Mouse (Mus musculus): ENCODE measurements around the gene Xntrpc.
"Not testable (repeated sequence)": the region's sequence is repeated elsewhere in the genome, so short reads cannot be mapped to it uniquely, and the experiment has no call there.

The Xntrpc gene

DNA sequence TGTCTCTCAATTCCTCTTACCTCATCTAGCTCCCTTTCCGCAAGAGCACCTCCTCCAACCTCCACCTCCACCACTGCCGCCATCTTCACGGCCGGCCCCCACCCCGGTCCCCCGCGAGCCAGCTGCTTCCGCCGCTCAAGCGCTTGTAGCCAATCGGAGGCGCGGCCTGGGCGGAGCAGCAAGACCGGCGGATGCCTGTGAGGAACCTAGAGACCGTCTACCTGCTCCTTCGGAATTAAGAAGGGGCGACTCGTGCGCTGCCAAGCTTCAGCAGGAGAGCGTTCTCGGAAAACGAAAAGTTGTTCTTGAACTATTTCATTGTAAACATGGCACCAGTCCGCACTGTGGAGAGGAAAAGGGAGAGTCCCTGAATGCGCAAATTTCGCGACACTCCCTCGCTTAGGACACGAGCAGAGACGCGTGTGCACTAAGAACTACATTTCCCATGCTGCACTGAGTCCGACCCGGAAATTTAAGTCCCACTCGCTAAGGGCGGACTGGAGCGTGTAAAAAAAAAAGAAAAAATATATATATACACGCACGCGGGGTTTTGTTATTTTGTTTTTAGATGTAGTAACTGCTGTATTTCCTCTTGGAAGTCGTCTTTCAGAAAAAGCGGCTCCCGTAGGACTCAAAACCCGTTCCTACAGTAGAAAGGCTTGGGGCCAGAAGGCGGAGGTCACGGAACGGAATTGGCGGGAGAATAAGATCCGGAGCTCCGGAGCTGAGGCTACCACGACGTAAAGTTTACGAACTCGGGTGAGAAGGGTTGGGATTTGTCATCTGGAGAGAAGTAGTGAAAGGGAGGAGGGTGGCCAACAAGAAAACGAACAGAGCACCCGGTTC, at the start of gene Xntrpc, which contains the start of the genes Rnf121 and Xndc1:
Xntrpc (plus strand) TSS at position 668 of the 846 bp plus-strand sequence.
Rnf121 (minus strand) TSS at position 424 of the 846 bp plus-strand sequence.
Xndc1 (plus strand) TSS at position 466 of the 846 bp plus-strand sequence.
- DNase-seq (ENCODE audit: low read depth) = peak; percentile 97

DNA sequence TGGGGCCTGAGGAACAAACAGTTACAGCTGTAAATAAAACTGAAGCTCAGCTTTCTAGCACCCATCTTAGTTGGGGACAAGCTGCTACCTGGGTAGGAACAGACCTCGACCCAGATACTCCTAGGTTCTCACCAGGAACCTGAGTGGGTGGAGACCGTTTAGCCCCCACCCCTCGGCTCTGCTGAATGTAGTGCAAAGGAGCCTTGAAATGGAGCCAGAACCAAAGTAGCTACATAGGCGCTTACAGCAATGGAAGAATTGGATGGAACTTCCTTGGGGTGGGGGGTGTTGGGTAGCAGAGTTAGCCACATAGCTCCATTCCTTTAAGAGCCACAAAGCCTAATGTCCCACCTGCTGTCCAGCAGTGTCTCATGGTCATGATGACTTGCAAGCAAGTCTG, 48.6 kb upstream of the Xntrpc start:
- peak; percentile 47 for DNase-seq (ENCODE audit: low read depth)

DNA sequence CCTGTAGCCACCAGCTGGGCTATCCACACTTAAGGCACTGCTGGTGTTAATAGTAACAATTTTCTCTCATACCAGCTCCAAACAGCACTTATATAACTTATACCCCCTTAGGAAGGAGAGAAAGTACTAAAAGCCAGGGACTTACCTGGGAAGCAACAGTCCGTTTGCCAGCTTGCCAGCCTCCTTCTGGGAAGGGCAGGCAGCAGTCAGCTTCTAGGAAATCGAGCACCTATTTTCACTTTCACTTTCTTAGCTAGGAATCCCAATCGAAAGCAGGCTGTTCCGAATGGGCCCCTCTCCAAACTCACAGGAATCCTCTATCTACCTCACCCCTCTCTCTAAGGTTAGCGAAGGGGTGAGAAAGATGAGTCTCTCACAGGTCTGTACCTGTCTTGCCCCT, 48.1 kb upstream of the Xntrpc start:
- DNase-seq (ENCODE audit: low read depth) = peak; percentile 34

DNA sequence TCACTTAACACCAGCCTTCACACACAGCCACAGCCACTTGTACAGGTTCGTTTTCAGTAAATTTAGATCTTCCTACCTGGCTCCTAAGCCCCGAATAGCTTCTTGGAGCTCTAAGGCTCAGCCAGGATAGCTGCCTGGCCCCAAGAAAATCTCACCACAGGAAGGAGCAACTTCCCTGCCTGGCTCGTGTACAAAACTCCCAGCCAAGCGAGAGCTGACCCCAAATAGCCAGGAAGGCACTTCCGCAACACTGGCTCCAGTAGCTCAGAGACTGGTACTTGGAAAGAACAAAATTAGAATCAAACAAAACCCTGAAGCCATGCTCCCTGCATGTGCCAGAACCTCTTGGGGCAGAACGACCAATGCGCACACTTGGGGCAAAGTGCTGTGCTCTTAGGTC, 47.5 kb upstream of the Xntrpc start:
- no peak for DNase-seq (ENCODE audit: low read depth)

DNA sequence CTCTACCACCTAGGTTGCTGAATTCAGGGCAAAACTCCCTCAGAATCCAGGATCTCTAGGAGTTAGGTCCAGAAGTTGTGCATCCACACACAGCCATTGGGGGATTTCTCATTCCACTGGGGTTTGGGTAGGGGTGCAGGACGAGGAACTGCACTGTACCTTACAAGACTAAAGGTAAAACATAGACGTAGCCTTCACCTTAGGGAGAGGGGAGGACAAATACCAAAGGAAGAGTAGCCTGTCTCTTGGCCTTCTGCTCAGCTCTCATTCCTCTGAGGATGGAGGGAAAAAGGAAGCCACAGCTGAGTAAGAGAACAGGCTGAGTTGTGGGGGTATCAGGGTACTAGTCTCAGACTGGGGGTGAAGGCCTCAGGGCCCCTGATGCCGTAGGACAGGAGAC, 46.9 kb upstream of the Xntrpc start, which contains the start of gene Il18bp:
Il18bp (minus strand) TSS at position 101 of the 400 bp plus-strand sequence.
- DNase-seq (ENCODE audit: low read depth) = no peak

DNA sequence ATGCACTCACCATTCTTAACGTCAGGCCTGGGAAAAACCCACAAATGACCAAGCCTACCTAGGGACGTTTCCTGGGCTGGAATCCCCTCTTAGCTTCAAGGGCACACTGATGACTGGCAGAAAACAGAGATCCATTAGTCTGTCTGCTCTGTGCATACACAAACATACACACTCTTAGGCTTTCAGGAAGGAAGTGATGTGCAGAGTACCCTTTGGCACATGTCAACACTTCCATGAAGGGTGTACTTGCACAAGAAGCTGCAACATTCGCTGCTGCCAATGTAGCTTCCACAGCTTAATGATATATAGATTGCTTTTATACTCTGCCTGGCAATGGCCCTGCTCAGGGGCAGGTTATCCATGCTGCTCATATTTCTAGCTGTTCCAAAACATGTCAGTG, 46.2 kb upstream of the Xntrpc start:
- peak; percentile 61 for DNase-seq (ENCODE audit: low read depth)

DNA sequence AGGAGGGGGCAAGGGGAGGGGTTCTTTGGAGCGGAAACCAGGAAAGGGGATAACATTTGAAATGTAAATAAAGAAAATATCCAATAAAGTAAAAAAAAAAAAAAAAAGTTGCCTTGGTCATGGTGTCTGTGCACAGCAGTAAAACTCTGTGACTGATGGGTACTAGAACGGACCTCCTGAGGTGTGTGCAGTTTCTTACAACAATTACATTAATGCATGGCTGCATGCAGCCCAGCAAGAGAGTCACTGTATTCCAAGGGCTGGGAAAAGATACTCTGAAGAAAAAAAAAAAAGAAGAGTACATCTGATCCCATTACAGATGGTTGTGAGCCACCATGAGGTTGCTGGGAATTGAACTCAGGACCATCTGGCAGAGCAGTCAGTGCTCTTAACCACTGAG, 44.6 kb upstream of the Xntrpc start:
- DNase-seq (ENCODE audit: low read depth) = not testable (repeated sequence)

DNA sequence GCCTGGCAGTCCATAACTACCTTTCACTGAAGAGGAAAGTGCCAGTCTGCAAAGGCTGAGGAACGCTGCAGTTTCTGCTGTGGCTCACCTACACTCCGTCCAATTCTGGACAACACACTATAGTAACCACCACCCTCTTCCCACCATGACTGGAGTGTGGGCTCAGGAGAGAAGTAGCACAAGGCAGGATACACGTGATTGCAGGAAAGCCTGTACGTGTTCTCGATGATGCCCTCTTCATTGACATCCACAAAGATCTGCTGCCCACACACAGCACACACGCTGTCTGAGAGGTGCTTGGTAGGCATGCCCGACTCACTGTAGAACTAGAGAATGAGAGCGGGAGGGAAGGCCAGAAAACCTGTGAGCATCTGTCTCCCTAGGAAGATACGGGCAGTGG, 41.7 kb upstream of the Xntrpc start:
- DNase-seq (ENCODE audit: low read depth) = no peak

DNA sequence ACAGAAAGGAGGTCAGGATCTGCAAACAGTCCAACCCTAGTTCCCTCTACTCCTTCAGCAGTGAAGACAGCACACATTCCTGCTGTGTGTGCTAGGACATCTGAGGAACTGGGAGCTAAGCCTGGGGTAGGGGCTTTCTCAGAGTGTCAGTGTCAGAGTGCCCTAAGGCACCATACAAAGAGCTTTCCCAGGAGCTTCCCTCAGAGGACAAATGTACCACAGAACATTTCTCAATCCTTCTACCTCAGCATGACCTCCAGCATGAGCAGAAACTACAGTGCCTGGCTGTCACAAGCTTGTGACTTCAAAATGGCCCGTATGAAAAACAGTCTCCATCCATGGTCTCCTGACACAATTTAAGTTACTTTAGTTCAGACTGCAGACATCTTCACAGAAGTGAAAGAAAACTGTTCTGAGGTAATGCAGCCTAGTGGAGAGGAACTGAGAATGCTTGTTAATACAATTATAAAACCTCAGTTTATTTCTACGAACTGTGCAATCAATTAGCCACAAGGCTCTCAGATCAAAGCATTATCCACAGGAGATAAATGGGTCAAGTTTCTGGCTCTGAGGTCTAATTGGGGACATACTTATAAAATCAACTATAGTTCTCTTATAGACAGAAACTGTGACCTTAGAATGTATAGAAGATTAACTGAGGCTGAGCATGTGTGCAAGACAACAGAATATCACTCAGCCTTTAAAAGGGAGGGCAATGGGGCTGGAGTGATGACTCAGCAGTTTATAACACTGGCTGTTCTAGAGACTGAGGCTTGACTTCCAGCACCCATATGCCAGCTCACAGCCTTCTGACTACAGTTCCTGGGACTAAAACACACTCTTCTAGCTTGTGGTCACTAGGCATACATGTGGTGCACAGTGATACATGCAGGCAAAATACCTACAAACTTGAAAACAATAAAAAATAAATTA, 40.1 kb upstream of the Xntrpc start:
- peak; percentile 46 for DNase-seq (ENCODE audit: low read depth)

DNA sequence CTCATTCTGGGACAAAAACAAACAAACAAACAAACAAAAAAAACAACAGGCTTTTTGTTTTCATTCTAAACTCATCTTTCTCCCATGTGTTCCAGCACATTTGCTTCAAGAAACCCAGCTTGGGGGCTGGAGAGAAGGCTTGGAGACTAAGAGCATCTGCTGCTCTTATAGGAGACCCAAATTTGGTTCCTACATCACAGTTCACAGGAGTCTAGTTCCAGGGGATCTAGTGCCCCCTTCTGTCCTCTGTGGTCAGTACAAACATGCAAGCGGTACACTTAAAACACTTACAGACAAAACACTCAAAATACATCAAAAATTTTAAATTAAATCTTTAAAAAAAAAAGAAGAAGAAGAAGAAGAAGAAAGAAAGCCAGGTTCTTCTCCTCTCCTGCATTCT, 30.6 kb upstream of the Xntrpc start:
- DNase-seq (ENCODE audit: low read depth) = peak; percentile 56

DNA sequence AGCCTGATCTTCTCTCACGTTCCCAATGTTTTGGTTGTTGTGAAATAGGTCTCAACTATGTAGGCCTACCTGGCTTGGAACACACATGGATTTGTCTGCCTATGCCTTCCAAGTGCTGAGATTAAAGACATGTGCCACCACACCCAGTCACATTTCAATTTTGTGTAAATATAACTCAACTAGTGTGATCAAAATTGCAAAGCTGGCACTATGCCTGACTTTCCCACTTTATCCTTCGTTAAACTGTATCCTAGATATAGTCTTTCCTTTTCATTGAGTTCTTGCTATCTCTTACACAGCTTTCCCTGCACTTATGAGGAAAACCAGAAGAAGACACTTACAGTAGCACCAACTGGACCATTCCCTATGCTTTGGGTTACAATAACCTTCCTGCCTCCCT, 30.0 kb upstream of the Xntrpc start:
- no peak for DNase-seq (ENCODE audit: low read depth)

DNA sequence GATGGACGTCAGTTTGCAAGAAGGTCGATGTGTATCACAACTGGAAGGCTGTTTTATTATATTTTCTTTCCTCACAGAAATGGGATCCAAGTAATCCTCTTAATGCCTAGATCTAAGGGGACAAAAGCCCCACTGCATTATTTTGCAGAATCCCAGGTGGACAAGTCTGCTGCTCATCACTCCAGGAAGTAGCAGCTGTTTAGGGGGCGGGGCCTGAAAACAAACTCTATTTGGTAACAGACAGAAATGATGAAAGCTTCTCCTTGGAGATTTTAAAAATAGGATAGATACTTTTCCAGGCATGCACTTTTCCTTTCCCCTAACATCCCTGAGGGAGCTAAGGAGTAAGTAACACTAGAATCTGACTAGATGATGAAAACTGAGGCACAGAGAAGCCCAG, 28.2 kb upstream of the Xntrpc start:
- no peak for DNase-seq (ENCODE audit: low read depth)

DNA sequence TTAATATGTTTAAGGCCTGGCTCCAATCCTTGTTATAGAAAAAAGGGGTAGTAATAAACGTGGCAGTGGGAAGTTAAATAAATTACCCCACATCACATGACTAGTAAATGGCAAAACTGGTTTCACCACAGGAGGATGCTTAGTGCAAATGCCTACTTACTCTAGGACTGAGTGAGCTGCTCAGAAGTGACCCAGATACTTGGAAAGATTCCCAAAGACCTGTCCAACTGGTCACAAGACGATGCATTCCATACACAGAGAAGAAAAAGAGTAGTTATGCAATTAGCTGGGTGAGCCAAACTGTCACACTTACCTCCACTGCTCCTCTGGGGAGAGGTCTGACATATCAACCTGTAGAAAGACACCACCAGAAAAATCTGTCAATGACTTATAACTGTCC, 23.2 kb upstream of the Xntrpc start:
- no peak for DNase-seq (ENCODE audit: low read depth)

DNA sequence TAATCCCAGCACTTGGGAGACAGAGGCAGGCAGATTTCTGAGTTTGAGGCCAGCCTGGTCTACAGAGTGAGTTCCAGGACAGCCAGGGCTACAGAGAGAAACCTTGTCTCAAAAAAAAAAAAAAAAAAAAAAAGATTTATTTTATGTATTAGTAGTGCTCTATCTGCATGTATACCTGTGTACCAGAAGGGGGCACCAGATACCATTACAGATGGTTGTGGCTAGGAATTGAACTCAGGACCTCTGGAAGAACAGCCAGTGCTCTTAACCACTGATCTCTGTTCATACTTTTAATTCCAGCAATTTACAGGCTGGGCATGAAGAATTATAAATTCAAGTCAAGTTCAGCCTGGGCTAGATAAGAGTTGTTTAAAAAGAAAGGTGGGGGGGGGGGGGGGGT, 17.0 kb upstream of the Xntrpc start:
- peak; percentile 56 for DNase-seq (ENCODE audit: low read depth)

DNA sequence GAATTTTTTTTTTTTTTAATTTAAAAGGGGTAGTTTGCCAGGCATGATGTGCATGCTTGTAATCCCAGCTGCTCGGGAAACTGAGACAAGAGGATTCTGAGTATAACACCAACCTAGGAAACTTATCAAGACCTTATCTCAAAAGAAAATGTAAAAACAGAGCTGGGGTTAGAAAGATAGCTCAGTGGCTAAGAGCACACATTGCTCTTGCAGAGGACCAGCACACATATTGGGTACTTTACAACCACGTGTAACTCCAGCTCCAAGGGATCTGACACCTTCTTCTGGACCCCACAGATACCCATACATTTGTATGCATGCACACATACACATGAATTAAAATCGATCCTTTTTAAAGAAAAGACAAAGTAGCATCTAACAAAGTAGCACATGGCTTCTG, 4.2 kb upstream of the Xntrpc start:
- no peak for DNase-seq (ENCODE audit: low read depth)

DNA sequence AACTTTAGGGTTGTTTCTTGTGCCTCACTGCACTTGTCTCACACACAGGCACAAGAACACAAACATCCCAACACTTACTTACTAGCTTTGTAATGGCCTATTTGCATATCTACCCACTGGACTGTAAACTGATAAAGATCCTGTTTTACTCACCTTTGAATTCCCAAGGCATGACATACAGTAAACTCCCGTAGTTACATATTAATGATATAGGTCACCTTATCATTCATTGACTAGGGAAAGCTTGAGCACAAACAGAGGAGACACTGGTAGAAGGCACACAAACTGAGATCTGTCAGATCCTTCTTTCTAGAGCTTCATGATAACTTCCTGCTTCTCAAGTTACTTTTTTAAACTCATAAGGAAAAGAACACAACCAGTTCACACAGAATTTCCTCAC, 3.3 kb upstream of the Xntrpc start:
- no peak for DNase-seq (ENCODE audit: low read depth)

DNA sequence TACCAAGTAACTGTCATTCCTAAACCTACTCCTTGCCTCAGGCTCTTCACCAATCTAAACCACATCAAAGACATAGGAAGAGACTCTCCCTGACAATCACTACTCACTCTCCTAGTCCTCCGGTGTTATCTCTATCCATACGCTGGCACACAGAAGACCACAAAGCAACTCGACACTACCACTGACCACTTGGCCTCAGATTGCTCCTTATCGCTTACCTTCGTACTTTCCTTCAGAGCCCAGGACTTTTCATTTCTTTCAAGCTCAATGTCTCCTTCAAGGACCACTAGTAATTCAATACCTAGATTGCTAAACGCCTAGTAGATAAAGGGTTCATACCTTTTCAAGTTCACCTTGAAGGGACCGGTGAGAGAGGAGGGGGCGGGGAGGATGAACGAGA, 1.6 kb upstream of the Xntrpc start:
- peak; percentile 78 for DNase-seq (ENCODE audit: low read depth)

DNA sequence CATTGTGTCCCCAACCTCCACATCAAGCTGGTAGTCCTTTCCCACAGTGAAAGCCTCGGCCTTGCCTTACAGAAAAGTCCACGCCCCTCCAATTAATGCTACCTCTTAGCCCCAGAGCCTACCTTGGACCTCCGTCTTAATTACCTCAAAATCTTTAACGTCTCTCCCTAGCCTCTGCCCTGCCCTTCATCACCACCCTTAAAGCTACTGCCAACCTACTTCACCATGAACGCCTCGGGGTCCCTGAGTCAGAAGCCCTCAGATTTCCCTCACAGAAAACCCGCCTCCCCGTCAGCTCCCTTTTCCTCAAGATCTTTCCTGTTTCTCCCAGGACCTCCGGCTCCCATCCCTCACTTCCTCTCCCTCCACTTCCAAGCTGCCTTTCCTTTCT, 863 bp upstream of the Xntrpc start:
- DNase-seq (ENCODE audit: low read depth) = peak; percentile 10

DNA sequence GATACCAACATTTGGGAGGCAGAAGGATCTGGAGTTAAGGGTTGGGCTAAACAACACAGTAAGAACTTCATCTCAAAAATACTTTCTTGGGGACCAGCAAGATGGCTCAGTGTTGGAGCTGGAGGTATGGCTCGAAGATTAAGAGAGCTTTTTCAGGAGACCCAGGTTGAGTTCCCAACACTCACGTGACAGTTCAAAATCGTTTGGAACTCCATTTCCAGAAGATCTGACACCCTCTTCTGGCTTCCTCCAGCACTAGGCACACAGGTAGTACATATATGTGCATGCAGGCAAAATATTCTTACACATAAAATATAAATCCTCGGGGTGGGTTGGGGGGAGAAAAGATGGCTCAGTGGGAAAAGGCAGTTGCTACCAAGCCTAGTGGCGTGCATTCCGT, 850 bp downstream of the Xntrpc start:
- peak; percentile 26 for DNase-seq (ENCODE audit: low read depth)

DNA sequence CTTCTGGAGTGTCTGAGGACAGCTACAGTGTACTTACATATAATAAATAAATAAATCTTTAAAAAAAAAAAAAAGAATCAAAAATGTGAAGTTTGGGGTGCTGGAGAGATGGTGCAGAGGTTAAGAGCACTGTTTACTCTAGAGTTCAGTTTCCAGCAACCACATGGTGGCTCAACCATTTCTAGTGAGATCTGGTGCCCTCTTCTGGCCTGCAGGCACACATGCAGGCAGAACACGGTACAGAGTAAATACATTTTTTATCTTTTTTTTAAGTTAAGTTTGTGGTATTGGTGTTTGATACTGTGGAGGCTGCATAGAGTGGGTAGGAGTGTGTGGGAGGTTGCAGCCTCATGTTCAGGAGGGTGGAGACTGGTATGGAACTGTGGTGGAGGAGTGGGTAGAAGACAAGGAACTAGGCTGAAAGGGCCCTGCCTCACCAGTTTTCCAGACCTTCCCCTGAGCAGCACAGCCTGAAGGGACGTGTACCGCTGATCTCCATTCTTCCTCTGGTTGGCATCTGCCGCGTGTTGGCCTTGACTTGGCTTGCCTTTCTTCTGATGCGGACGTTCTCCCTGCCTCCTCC, 11.3 kb downstream of the Xntrpc start:
- DNase-seq (ENCODE audit: low read depth) = peak; percentile 69

DNA sequence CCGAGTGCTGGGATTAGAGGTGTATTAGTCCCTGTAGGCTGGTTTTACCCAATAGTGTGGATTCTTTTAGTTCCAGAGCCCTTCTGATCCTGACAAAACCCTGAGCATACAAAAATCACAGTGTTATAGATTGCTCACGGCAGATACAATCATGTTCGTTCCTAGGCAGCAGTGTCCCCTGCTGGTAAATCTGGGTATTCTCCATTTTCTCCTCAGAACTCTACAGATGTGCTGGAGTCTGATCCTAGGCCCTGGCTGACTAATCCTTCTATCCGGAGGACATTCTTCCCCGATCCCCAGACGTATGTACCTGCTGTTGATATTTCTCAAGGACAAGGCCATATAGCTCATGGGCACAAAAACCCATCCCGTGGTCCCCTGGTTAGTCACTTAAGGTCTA, 13.0 kb downstream of the Xntrpc start:
- DNase-seq (ENCODE audit: low read depth) = peak; percentile 54

DNA sequence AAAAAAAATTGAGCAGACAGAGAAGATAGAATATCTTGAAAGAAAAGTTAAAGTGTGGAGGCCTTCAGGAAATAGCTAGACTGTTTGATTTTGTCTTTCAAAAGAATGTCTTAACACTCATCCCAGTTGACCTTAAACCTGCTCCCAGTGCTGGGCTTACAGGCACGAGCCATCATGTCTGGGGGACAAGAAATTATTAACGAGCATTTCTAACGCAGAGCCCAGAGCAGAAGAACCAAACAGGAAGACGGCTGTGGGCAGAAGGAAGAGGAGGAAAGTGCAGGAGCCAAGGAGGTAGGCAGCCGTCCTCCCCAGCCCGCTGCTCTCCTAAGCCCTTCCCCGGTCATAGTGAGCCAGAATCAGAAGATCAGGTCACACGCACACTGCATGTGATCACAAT, 14.8 kb downstream of the Xntrpc start:
- no peak for DNase-seq (ENCODE audit: low read depth)
